Mouse (Mus musculus) mammary gland, adult 2 months (tissue): ENCODE data around the gene Acbd4. TPM values are rescaled to one million over a fixed set of nuclear protein-coding genes. Genes with fewer than 3 reads are reported as not detected.

Experiments used
- polyA plus RNA-seq: library from polyadenylated mRNA; depleted of rRNA; stranded (reverse); fragments of >200 nt; gene quantifications from 2 replicates; pipeline ENCODE4 v1.2.3, GENCODE M21; 2012; ENCODE audit warnings: low replicate concordance; rRNA removed

Acbd4 gene
- polyA plus RNA-seq: 85.8 and 135 TPM in 2 replicates

DNA sequence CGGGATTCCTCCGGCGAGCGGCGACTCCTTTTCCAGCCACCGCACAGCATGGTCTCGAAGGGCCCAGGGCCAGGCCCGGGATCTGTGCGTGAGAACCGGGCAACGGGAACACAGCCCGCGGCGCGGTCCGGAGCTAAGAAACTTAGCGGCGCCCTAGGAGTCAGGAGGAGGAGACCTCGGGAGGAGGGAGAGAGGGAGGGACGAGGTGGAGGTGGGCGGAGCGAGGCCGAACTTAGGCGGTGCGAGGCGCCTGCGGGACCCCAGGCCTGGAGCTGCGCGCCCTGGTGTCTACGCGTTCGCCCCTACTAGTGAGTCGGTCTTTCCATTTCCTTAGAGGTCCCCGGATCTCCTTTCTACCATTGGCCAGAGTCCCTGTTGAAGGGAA is at the start of gene Acbd4, which contains the start of gene Plcd3:
Gene Acbd4, plus strand, starts transcription at position 202 of the 385 bp plus-strand sequence.
Gene Plcd3, minus strand, starts transcription at position 178 of the 385 bp plus-strand sequence.

GRCm38 (mm10) chr11:103116008-103116818 is 14.7 kb downstream of the Acbd4 start, which contains the start of gene Hexim1:
Hexim1 (plus strand) TSS chr11:103116231.

DNA sequence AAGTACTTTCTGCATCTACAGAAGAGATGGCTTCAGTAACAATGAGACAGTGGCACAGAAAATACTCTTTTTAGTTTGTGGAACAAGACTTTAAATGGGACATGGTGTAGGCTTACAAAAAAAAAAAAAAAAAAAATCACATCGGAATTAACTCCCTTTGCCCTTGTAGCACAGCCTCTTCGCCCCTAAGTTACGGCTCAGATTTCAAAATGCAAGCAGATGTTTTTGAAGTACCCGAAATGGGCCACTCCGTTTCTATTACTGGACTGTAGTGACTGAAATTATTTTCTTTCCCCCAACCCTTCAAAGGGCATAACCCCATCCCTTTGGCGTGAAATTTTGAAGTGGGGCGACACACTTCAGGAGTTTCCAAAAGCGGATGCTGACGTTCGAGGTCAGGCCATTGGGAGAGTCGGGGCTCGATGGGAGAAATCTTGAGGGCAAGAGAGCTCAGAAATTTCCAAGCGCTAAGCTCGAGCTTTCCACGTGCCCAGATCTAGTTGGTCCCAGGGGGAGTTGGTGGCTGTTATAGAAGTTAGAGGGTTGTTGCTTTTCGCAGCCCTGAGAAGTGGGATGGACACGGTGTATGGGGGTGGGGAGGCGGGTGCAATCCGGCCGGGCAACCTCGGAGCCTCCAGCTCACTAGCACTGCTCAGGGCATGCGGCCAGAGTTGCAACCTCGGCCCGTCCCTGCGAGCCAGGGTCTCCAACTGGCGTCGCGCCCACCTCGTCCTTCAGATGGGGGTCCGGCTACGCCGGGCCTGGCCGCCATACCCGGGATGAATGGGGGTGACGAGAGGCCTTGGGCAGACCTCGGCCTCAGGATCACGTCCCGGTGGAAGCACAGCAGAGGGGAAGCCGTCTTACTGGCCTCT is 30.5 kb downstream of the Acbd4 start, which contains the start of gene Hexim2:
Gene Hexim2, plus strand, starts transcription at position 729 of the 875 bp plus-strand sequence.

Other genes starting within 250 kb of the Acbd4 start
- 110 and 130 TPM in 2 replicates for gene Eftud2, start 220.7 kb upstream of the Acbd4 start, polyA plus RNA-seq
- gene Ccdc103, start 220.5 kb upstream of the Acbd4 start, polyA plus RNA-seq: 0.17 and 0.23 TPM in 2 replicates
- not detected in 2 replicates for gene Fam187a, start 216.5 kb upstream of the Acbd4 start, polyA plus RNA-seq
- gene Gfap, start 200.8 kb upstream of the Acbd4 start, polyA plus RNA-seq: 0.14 and 0.29 TPM in 2 replicates
- 1.1 and 2.2 TPM in 2 replicates for gene Kif18b, start 176.6 kb upstream of the Acbd4 start, polyA plus RNA-seq
- gene C1ql1, start 155.0 kb upstream of the Acbd4 start, polyA plus RNA-seq: 0.13 TPM in 1 of 2 replicates, not detected in the other
- 32.0 and 53.6 TPM in 2 replicates for gene Nmt1, start 73.5 kb upstream of the Acbd4 start, polyA plus RNA-seq
- 76.9 and 78.1 TPM in 2 replicates for gene Dcakd, start 73.3 kb upstream of the Acbd4 start, polyA plus RNA-seq
- 27.0 and 29.3 TPM in 2 replicates for gene Plcd3, start within 50 bp of the Acbd4 start, polyA plus RNA-seq
- gene Hexim1, start 14.5 kb downstream of the Acbd4 start, polyA plus RNA-seq: 13.3 and 18.0 TPM in 2 replicates
- gene Hexim2, start 30.7 kb downstream of the Acbd4 start, polyA plus RNA-seq: 5.1 and 6.1 TPM in 2 replicates
- gene Fmnl1, start 69.4 kb downstream of the Acbd4 start, polyA plus RNA-seq: 48.8 and 86.1 TPM in 2 replicates
- gene 1700023F06Rik, start 106.9 kb downstream of the Acbd4 start, polyA plus RNA-seq: 0.83 and 2.0 TPM in 2 replicates
- not detected in 2 replicates for gene Spata32, start 116.8 kb downstream of the Acbd4 start, polyA plus RNA-seq
- 18.7 and 28.6 TPM in 2 replicates for gene Map3k14, start 165.8 kb downstream of the Acbd4 start, polyA plus RNA-seq